Mouse (Mus musculus): ENCODE results near the gene Rcc1l. TPM values are rescaled to one million over a fixed set of nuclear protein-coding genes. Genes with fewer than 3 reads are reported as not detected.

Rcc1l gene
- 10 to 100 TPM; 34.6 to 43.1 (median 37.8) TPM for total RNA-seq (2022)

DNA sequence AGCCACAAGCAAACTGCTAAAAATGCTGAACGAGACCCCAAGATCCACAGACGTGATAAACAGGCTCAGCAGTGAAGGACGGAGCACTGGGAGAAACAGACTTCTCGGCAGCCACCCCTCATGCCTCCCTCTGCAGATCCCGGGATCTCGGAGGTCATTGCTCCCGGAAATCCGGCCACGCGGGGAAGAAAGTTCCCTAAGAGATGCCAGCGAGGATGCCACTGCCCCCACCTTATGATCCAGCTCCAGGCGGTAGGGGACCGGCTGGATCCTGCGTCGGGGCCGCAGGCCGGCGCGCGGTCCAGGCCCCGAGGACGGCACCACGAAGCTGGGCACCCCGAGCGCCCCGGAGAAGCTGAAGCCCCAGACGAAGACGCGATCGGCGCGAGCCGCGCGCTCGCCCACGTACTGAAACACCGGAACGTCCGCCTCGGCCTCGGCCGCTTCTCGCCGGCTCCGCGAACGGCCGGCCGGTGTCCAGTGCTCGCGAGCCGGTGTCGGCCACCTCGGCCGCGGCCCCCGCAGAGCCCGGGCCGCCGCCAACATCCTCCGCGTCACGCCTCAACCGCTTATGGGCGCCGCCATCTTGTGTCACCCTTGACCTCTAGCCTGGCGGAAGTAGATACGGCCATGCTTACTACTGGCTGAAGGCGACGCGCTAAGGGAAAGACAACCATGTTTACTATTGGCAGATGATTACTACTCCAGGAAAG lies at the start of gene Rcc1l:
Rcc1l (minus strand) TSS at position 606 of the 713 bp plus-strand sequence.
- DNase-seq: peak; percentile 81

DNA sequence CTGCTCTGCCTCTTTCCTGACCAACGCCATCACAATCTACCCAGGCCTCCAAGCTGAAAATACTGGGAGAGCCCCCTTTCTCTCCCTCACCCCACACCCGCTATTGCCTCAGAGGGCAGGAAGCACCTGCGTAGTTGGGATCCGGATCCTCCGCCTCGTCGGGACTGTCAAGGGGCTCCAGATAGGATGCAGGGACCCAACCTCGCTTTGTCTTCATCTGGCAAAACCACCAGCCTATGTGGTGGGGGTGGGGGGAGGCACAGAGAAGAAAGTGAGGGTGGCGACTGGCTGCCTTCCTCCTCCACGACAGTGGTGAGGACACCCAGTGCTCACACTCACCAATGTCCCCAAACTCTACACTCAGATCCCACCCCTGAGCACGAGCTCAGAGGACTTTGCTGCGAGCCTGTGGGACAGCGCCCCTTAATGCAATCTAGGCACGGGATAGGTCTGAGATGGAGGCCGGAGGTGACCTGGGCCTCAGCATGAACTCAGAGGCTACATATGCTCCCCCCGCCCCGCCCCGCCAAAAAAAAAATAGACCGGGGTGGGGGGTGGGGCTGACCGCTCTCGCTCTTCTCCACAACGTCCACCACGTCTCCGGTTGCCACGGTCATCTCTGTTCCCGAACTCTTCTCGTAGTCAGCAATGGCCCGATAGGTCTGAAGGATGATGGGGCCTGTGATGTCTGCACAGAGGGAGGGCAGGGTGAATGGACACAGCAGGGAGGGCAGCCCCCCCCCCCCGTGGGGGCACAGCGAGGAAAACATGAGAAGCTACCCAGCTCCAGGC lies 48.7 kb upstream of the Rcc1l start:
- no peak for DNase-seq

- no peak for DNase-seq
These were observed 45.2 kb upstream of the Rcc1l start for GRCm38 (mm10) chr5:134221708-134222150.

- DNase-seq: no peak
These were observed 44.7 kb upstream of the Rcc1l start for GRCm38 (mm10) chr5:134221278-134221677.

GRCm38 (mm10) chr5:134217900-134218299 lies 41.3 kb upstream of the Rcc1l start:
- no peak for DNase-seq

DNA sequence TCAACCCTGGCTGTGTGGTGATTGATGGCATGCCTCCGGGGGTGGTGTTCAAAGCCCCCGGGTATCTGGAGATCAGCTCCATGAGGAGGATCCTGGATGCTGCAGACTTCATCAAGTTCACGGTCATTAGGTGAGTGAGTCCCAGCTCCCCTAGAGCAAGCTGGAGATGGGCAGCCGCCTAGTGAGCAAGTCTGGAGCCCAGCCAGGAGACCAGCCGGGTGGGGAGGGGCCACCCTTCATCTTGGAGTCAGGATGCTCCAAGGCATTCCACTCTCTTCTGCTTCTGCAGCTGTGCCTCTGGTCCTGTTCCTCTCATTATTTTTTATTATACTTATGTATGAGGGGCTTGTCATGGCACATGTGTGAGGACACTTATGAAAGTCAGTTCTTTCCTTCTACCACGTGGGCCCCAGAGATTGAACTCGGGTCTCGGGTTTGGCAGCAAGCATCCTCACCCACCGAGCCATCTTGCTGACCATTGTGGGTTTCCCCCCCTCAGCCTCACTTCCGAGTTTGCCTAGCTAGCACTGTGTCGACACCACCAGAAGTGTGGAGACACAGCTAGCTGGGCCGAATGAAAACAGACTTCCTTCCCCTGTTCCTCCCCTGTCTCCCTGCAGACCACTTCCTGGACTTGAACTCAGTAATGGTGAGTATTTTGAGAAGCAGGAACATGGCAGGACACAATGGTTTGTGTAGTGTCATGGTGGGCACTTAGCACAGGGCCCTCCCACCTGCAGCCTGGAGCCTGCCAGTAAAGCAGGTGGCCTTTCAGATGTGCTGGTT lies 37.6 kb upstream of the Rcc1l start:
- no peak for DNase-seq

GRCm38 (mm10) chr5:134209931-134210554 lies 33.5 kb upstream of the Rcc1l start:
- no peak for DNase-seq

GRCm38 (mm10) chr5:134206721-134207120 lies 30.1 kb upstream of the Rcc1l start:
- DNase-seq: no peak

- no peak for DNase-seq
These were observed 17.1 kb upstream of the Rcc1l start for GRCm38 (mm10) chr5:134193664-134194063.

- DNase-seq: no peak
These were observed 12.0 kb upstream of the Rcc1l start for GRCm38 (mm10) chr5:134188571-134188970.

DNA sequence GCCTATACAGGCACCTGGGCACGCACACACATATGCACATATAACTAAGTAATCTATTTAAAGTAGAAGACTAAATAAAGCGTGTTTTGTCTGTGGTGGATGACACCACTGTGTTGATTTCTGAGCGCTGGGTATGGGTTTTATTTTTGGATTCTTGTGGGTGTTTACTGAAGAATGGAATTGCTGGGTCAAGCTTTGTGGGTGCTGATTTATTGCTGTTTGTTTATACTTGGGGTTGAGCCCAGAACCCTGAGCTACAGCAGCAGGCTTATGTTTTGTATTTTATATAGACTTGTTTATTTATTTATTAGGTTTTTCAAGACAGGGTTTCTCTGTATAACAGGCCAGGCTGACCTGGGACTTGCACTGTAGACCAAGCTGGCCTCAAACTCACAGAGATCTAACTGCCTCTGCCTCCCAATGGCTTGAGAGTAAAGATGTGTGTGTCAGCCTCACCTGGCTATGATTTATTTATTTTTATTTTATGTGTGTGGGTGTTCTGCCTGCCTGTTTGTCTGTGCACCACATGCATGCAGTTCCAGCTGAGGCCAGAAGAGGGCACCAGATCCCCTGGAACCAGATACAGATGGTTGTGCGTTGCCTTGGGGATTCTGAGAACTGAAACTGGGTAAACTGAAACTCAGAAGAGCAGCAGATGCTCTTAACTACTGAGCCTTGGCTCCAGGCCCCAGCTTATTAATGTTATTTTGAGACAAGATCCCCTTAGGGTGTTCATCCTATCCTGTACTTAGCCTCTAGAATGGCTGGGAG lies 10.6 kb upstream of the Rcc1l start:
- DNase-seq: no peak

DNA sequence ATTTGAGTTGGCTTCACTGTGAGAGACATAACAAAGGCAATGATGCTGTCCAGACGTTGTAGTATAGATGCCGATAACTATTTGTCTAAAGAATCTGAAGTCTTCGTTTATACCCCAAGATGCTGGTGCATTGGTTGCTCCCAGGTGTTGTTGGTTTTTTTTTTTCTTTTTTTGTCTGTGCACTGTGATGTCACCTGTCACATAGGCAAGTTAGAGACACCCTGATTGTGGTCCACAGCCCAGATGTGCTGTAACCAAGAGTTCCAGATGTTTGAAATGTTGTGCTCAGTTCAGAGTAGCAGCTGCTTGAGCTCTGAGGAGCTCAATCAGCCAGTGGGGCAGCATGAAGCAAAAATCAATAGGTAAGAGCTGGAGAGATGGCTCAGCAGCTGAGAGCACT lies 9.5 kb upstream of the Rcc1l start:
- DNase-seq: no peak

GRCm38 (mm10) chr5:134183880-134184808 lies 7.6 kb upstream of the Rcc1l start, which contains the start of gene Gtf2ird2:
Gene Gtf2ird2, plus strand, starts transcription at chr5:134184019.
- peak; percentile 97 for DNase-seq

DNA sequence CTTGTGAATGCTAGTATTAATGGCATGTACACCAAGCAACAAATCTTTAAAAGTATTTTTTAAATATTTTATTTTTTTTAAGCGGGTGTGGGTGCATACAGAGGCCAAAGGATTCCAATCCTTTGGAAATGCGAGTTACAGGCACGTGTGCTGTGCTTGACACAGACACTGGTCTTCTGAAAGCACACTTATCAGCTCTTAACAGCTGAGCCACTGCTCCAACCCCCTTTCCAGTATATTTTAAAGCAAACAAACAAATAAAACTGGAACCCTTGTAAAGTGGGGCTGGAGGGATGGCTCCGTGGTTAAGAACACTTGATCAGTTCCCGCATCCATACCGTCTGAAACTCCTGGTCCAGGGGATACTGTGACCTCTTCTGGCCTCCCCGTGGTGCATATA lies 6.6 kb upstream of the Rcc1l start:
- DNase-seq: no peak

- DNase-seq: peak; percentile 51
These were observed 6.2 kb upstream of the Rcc1l start for GRCm38 (mm10) chr5:134182735-134183134.

- DNase-seq: no peak
These were observed 5.6 kb upstream of the Rcc1l start for GRCm38 (mm10) chr5:134182172-134182571.

- peak; percentile 57 for DNase-seq
These were observed 3.3 kb upstream of the Rcc1l start for GRCm38 (mm10) chr5:134179871-134180270.

GRCm38 (mm10) chr5:134178536-134178935 lies 2.0 kb upstream of the Rcc1l start:
- DNase-seq: no peak

DNA sequence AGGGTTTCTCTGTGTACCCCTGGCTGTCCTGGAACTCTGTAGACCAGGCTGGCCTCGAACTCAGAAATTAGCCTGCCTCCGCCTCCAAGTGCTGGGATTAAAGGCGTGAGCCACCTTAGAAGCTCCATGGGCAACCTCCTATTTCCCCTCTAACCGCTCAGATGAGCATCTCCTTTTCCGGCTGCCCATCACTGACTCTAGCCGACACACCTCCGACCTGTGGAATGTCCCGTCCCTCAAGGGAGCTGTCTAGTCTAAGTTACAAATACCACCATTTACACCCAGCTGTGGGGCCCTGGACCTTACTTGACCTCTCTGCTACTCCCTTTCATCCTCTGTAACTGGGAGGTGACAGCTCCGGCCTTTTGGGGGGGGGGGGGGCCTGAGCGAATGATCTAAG lies 878 bp downstream of the Rcc1l start:
- no peak for DNase-seq

- no peak for DNase-seq
These were observed 3.4 kb downstream of the Rcc1l start for GRCm38 (mm10) chr5:134173206-134173605.

Data from adrenal gland, adult 8-10 months (tissue).